Mouse (Mus musculus) monocyte, adult 2 months (primary cell): ENCODE results near the gene Cacna2d1.

Experiments
- DNase-seq, 2 experiments: peaks; one replicate each; pipeline ENCODE4 v3.0.0; 2022; ENCODE audit warnings: low spot score in 2 of 2, low read depth in 1 of 2

Gene Cacna2d1

DNA sequence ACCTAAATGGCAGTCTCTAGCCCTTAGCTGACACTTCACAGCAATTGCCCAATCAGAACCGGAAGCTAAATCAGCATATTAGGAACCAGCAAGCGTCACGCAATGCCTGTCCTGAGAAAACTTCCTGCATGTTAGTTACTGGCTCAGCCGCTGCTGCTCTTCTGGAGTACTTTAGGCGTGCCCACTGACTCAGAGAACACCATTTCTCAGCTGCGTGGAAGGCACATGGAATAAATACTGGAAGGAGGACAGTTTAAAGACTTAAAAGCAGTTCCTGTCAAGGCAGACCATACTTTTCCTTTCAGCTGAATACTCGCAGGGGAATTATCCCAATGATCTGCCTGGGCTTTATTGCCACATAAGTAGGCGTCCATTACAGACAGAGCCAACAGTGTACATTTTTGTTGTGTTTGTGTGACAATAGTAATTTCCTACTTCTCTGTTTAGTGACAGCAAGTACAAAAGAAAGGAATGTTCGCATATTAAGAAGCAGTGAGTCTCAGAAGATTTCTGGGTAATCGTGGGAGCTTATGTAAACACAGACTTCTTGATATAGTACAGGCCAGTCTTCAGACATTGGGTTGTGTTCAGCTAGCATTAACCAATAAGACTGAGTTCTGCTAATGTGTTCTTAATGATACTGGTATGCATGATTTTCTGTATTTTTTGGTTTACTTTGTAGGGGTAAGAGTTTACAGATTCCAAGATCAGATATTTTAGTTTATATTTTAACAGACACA, 113.1 kb downstream of the Cacna2d1 start:
- no peak for DNase-seq

DNA sequence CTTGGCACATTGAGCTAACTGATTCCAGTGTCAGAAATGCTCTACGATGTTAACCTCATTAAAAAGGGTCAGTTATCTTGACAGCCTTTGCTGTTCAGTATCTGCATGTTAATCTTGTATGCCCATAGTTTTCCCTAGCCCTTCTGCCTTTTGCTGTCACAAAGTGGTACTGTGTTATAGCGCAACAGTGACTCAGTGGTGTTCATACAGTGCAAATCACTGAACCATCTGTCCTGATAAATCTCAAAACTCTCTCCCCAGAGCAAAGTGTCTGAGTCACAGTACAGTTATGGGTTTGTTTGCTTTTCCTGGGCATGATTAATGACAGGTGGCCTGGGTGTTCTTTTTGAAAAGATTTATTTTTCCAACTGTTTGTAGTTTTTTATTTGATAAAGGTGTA, 122.3 kb downstream of the Cacna2d1 start:
- no peak for DNase-seq

DNA sequence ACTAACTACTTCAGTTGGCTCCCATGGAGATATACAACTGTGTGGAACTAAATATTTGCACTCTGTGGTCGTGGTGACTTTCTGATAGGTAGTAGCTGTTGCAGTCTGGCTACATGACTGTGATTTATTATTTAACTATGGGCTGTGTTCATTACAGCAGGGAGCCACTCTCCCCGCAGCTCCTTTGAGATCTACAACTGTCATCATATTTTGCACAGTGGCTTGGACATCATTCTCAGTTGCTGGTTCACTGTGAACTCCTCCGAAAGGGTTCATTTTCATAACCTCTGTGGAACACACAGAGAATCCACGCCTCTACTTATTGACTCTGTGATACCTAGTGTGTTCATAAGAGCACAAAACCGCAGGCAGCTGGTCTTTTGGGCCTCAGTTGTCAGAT, 128.3 kb downstream of the Cacna2d1 start:
- DNase-seq: no peak

DNA sequence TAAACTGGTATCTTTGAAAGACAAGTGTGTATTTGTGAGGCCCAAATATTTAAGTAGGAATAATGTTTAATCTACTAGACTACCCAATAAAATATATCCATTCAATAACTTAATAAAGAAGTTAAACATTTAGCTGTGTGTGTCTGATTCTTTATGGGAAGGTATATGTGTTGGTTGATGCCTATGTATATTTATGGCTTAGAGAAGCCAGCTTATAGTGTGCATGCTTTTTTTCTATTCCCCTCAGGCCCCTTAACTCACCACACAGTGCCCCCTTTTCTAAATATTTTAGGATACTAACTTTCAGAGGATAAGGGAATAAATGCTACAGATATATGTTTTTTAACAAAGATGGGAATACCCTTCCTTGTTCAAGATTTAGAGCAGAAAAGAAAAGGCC, 128.8 kb downstream of the Cacna2d1 start:
- no peak for DNase-seq

DNA sequence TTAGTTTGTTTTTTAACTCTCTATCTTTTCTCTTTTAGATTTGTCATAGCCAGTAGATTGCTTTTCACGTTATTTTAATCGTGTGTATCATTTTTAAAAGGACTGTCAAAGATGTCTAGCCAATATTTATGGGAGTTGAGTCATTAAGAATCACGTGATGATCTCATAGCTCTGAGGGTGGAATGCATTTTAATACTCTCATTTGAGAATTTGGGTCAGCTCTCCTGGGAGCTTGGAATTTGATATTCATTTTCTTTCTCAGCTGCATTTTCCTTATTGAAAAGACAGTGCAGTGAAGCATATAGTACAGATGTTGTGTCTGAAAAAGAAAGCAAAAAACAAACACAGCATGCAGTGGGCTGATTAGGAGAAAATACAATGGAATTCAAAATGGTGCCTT, 129.5 kb downstream of the Cacna2d1 start:
- DNase-seq: no peak

DNA sequence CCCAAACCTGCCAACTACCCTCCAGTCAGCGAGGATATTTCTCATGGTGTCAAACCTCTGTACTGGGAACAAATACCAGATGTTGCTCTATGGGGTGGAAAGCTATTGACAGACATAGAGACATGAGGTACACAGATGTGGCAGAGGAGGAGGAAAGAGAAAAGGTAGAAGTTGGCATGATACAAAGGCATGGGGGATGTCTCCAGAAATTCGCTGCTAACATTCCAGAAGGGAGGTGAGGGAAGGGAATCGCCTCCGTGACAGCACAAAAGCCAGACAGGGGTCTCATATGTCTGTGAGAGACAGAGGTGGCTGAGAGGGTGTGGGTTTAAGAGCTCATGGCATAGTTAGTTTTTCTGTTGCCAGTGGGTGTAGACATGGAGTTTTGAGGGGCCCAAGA, 131.3 kb downstream of the Cacna2d1 start:
- DNase-seq: no peak

DNA sequence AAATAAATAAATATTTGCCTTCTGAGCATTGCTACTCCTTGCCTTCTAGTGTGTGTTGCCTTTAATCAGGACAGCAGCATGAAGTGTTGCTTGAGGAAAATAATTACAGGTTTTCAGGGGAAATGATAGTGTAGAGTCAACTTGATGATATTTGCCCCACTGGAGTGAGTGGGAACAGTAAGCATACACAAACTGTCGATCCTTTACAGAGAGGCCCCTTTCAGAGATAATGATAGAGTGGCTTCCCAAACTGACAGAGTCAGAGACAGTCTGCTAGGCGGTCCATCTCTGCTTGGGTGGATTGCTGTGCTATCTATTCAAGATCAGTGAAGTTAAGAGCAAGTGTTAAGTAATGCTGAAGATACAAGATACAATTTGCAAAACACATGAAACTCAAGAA, 147.8 kb downstream of the Cacna2d1 start:
- DNase-seq: no peak

DNA sequence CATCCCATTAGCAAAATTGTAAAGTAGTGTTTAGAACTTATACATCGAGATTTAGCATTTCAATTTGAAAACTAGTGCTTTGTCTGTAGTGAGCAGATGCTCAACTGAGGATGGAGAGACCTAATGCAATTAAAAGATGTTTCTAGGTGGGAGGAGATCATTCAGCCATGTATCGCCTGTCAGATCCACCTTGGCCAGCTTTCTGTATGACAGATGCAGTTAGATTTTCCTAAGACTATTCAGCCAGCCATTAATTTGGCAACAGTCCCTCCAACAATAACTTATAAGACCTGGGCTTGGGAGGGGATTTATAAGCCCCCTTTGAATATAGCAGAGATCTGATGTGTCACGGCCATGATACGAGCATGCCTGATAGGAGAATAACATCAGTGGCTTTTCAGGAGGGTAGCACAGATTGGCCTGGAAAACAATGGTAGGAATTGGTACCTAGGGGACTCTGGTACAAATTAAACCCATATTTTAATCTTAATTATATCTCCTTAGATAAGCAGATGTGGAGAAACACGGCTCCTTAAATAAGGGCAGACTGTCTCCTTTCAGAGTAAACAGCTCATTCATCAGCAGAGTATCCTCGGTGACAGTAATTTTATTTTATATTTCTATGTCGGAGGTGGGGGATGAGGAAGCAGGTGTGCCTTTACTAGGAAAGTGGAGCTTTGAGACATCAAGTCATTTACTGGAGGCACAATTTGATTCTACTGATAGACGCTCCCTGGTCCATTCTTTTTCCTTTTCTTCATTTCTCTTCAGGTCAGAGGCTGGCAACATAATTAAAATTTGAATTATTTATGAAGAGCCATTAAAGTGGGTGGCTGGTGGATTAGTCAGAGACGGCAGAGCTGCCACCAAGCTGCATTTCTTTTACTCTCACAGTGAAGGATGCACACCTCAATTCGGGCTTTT, 152.8 kb downstream of the Cacna2d1 start:
- DNase-seq: no peak

DNA sequence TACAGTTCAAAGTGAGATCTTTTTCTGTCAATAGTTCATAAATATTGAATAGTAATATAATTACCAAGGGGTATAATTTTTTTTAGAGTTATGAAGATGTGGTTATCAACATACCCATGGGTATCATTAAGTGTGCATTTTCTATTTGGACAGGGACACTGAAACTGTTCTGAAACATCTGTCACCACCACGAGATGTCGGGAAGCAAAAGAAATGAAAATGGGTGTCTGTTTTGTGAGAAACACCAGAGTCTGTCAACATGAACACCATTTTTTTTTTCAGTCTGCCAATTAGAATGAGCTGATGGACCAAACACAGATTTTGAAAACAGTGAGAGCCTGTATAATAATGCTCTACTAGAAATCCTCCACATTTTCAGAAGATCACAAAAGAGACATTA, 153.5 kb downstream of the Cacna2d1 start:
- DNase-seq: no peak

DNA sequence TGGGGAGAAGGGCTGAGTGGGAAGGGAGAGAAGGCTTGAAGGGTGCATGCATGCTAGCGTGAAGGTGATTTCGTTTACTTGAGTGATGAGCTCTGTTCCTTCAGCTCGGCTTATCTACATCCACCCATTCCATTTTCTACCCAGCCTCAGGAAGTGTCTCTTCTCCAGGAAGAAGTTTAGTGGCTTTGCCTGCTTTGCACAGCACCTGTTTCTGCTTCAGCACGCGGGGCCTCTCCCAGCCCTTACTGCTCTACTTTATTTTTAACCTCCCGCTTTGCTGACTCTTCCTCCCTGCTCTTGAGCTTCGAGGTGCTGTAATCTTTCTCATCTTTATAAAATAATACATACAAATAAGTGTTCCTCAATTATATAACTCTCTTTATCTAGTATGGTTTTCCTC, 158.0 kb downstream of the Cacna2d1 start:
- DNase-seq: no peak

DNA sequence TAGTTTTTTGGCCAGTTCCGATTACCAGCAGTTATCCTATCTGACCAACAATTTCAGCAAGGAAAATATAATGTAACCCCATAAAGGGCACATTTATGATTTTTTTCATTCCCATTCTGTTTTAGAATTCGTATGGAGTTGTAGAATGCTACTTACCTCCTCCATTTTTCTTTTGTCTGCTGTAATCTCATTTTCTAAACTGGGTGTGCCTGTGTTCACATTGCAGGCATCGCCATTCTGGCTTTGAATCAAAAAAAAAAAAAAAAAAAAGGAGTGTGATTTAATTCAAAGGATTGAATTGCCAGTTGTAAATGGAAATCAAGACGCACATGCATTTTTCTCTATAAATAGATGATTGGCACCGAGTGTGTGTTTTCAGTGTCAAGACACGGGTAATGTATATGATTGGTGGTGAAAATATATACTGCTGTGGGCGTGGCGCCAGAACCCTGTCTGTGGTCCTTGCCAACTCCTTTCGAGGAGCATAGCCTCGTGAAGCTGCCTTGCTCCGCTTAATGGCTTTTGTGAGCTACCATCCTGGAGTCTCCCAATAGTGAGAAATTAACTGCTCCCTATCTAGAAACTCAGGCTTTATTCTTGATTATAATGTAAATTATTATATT, 158.7 kb downstream of the Cacna2d1 start:
- DNase-seq: no peak

DNA sequence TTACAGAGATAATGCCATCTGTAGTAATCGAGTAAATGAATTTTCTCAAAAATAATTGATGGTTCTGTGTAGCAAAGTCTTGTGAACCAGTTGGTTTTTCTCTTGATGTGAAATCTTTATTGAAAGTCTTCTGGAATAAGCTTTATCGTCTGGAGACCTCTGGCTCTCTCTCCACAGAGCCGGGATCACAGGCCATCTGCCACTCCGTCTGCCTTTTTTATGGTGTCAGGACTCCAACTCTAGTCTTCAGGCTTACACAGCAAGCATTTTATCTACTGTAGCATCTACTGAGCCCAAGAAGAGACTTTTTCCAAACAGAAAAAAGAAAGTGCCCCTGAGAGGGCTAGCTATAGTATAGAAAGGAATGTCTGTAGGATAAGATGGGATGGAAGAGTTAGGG, 160.9 kb downstream of the Cacna2d1 start:
- DNase-seq: no peak

DNA sequence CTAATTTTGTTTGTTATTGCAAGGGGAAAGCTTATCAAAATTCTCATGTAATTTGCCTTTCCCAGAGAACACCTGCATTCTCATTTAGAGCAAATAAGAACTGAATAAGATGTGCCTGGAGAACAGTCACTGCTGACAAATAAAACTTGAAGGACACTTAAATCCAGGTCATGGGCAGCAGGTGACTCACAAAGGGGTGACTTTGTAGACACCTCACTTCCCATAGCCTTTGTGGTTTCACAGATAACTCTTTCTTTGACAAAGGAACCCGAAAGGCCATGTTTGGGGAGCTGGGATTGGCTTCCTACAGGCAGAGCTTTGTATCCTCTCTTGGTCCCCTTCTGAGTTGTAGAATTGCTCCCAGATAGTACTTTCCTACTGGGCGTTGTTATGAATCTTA, 164.3 kb downstream of the Cacna2d1 start:
- DNase-seq: no peak

DNA sequence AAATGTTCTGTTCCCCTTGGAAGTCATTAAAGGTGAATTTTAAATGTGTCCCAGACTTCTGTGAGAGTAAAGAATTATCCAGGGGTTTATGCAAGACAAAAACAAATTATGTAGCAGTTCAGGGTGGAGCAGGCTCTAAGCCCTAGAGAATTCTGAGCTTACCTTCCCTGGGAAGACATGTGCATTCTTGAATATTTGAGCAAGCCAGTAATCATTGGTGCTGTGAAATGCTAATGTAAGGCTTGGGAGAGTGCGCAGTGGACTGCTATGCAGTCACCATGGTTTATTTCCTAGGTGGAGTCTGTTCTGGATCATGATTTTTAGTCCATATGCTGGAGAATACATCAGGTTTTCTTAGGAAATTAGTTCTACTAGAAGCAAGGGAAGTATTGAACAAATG, 167.3 kb downstream of the Cacna2d1 start:
- no peak for DNase-seq

DNA sequence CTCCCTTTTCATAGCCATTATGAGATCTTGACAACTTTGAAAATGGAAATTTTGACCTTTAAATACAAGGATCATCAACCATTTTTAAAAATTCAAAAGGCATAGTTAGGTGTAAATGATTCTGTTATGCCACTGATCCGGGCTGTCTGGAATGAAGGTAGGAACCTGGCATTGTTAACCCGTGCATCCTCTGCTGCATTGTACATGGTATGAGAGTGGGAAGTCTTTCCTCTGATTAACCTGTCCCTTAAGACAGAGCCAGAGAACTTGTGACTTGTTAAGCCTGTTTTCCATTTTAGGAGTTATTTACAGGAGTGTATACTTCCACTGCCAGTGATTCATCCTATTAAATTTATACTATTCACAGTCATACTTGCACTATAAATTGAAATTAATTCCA, 171.2 kb downstream of the Cacna2d1 start:
- no peak for DNase-seq

DNA sequence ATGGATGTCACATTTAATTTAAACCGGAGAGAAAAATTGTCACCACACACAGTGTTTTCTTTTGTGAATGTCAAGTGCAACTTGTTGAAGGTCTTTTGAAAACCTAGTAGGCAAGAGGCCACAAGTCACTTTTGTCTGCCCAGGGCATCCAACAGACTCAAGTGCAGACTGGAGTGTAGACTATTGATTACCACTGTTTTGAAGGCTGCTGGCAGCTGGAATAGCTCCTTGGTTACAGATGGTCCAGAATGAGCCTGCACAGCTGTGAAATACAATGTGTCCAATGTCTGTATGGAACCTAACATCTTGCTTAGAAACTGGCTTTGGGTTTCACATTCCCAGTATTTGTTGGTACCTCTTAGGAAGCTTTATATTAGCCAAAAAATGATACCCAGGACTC, 176.2 kb downstream of the Cacna2d1 start:
- no peak for DNase-seq

DNA sequence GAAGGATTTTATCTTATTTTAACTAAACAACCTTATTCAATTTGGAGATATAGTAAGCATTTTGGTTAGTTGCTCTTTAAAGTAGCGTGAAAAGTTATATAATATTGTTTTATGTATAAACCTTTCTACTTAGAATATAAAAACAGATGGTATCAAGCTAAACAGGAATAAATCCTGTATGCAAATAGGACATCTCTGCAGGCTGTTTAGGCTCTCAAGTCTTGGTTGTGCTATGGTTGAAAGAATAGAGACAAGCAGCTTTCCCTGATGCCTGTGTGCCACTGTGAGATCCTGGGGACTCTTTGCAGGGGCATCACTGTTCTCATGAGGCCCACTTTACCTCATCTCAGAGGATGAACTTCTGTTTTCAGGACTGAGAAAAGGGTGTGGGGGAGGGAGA, 179.4 kb downstream of the Cacna2d1 start:
- no peak for DNase-seq

DNA sequence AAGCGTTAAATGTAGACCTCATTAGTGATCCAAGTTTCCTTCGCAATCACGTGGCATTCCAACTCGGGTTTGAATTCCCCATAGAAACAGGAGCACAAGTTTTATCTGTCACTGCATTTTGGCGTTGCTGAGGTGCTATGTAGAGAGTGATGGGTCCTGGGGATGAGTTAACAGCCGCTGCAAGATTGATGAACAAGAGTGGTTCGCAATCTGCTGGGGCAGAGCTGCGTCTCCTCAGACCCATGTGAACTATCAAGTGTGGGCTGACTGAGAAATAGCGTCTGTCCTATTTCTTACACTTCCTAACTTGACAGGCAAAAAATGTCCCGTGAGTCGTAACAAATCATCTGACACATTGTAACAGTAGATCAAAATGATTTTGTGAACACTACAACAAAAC, 186.8 kb downstream of the Cacna2d1 start:
- no peak for DNase-seq

DNA sequence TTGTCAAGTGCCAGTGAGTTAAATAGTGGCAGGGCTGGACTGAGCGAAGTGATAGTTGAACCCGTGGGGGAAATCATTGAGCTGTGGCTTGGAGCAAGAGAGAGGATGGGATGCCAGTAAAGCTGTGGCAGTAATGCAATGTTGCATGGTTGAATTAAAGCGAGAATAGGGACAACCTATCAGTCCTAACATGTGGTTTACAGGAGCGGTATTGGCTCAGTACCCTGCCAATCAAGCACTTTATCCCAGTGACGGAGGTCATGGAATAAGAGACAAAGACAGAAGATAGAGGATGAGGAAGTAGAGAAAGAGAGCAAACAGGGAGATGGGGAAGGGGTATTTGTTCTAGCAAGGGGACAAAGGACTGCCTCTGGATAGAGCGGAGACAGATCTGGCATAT, 187.6 kb downstream of the Cacna2d1 start:
- no peak for DNase-seq

DNA sequence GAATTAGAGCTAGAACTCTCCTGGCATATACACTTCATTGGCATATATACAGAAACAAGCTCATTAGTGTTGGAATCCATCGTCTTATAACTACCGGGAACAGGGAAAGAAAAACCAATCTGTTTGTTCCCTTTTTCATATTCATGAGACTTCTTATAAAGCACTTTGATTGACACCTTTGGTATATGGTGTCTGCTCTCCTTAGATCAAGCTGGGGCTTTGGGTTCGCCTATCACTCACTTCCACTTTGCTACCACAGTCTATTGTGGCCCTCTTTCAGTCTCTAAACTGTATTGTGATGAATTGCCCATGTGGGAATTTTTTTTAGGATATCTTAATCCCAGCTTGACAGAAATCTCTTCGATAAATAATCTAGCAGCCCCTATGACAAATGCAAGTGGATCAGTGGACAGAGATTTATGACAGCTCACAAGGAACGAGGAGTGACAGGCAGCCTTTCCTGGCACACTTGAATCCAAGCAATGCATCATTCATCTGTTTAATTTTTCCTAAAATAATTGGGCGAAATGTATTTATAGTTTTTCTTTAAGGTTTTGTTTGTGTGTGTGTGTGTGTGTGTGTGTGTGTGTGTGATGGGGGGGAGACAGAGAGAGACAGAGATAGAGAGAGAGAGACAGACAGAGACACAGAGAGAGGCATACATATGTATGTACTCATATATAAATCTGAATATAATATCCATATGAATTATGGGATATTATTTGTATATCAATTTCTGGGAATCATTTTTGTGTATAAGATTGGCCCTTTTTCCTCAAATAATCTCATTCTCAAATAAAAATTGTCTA, 200.0 kb downstream of the Cacna2d1 start:
- DNase-seq: no peak

DNA sequence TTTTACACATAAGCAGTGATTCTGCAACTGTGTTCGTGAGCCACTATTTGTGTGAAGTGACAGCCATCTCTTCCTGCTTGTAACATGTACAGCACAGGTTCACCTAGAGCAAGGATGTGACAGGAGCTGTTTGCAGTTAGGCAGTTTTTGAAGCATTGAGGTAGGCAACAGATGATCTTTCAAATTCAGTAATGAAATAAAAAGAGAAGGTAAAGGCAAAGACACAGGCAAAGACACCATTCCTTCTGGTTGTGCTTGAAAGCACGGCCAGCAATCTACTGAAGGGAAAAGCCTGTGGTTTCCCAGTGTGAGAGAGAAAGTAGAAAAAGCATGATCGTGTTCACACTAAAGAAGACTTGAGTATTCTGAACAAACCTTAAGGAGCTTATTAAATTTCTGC, 201.5 kb downstream of the Cacna2d1 start:
- DNase-seq: no peak
